Mouse (Mus musculus): Measurements from ENCODE around the gene Ptpn7.

DNA sequence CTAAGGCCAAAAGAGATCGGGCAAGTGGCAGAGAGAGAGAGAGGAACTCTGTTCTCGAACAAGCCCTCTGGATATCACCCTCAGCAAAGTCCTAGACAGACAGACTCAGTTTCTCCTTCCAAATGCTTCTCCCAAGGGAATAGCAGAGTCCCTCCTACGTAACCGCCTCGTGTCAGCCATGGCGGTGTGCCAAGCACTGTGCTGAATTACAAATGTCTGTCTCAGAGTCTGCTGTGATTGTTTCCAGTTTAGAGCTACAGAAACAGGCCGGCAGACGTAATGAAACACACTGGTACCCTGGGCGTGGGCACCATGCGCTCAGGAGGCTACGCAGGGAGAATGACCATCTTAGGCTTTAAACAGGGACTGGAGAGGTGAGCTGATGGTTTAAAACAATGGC lies 36.2 kb upstream of the Ptpn7 start:
- TF ChIP-seq POLR2A (IDR thresholded peaks at IDR 0.05; ENCODE audit: borderline replicate concordance, control insufficient read depth, low read depth, low read length) (no peak), CTCF (IDR thresholded peaks at IDR 0.05; ENCODE audit: control insufficient read depth, insufficient read depth, low read length) (no peak)
